Mouse (Mus musculus): ENCODE results near the gene Fmnl3.
A peak's percentile ranks its signal among the peaks of the same experiment; 100 is the strongest.
"Not testable (repeated sequence)": the region's sequence is repeated elsewhere in the genome, so short reads cannot be mapped to it uniquely, and the experiment has no call there.

DNA sequence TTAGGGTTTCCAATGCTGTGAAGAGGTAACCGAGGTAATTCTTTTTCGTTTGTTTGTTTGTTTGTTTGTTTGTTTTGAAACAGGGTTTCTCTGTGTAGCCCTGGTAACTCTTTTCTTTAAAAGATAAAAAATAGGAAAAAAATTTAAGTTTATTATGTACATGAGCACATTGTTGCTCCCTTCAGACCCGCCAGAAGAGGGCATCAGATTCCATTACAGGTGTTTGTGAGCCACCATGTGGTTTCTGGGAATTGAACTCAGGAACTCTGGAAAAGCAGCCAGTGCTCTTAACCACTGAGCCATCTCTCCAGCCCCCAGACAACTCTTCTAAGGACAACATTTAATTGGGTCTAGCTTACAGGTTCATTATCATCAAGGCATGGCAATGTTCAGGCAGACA is 15.8 kb upstream of the Fmnl3 start:
- TF ChIP-seq CTCF (IDR thresholded peaks at IDR 0.05 in 2 of 3, conservative IDR thresholded peaks at IDR 0.05 in 1 of 3; ENCODE audit: control insufficient read depth in 1 of 3, insufficient read depth in 1 of 3, low read depth in 2 of 3, low read length in 3 of 3, poor library complexity in 1 of 3, severe bottlenecking in 1 of 3) (peak in 2 of 3 experiments; percentile 18 to 41; a peak in 2 of 6 replicates), SMC3 (IDR thresholded peaks at IDR 0.05; ENCODE audit: low read depth, low read length) (peak; percentile 23; the same call in 1 of the 2 replicates), RAD21 (IDR thresholded peaks at IDR 0.05; ENCODE audit: low read depth, low read length) (peak; percentile 20; the same call in 1 of the 2 replicates)
- TF ChIP-seq USF1 (IDR thresholded peaks at IDR 0.05; ENCODE audit: low read depth, low read length); E2F4 (IDR thresholded peaks at IDR 0.05; ENCODE audit: borderline replicate concordance, low read depth, low read length); USF2 (IDR thresholded peaks at IDR 0.05; ENCODE audit: borderline replicate concordance in 1 of 2, insufficient read depth in 1 of 2, low read depth in 1 of 2, low read length in 2 of 2); ZMIZ1 (IDR thresholded peaks at IDR 0.05; ENCODE audit: low read depth, low read length); ZKSCAN1 (IDR thresholded peaks at IDR 0.05; ENCODE audit: low read depth, low read length); POLR2A (IDR thresholded peaks at IDR 0.05; ENCODE audit: control insufficient read depth in 1 of 2, insufficient read depth in 1 of 2, low read depth in 1 of 2, low read length in 2 of 2, poor library complexity in 1 of 2); TAL1 (IDR thresholded peaks at IDR 0.05; ENCODE audit: low read length); TCF12 (IDR thresholded peaks at IDR 0.05; ENCODE audit: low read depth, low read length); HCFC1 (IDR thresholded peaks at IDR 0.05; ENCODE audit: low read depth, low read length): not testable (repeated sequence)
